Mouse (Mus musculus): ENCODE measurements around the gene Gm10837.

DNA sequence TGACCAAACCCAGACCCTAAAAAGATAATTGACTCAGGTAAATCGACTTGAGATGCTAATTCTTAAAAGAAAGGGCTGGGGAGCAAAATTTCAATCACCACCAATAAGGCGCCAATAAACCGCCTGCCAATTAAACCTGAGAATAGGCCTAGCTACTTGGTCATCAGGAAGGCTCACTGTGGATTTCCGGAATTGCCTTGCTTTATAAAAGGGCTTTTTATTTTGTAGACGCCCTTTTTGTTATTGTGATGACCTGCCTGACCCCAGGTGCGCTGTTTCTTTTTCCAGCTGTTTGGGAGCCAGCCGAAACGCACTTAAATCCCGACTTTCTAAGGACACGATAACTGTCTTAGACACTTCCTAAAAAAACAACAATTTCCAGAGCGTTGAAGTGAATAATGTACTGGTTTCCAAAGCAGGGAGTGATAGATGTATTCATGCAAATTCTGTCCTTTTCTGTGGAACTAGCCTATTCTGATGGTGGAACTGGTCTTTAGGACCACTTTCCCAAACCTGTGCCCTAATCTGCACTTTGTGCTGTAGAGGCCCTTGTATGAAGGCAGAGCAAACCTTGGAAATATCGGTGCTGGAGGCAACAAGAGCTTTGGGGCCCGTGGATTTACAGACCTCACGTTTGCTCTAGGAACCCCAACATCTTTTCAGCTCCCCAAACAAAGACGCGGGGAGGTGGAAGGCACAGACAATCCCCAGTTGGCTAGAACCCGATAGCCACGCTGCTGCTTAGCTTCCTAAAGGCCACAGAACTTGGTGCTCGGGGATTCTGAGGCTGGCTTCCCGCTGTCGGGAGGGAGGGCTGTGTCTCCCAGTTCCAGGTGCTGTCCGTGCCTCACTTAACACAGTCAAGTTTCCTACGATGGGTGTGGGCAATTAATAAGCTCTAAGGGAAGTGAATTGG, 22.2 kb upstream of the Gm10837 start:
- TF ChIP-seq CTCF (IDR thresholded peaks at IDR 0.05; ENCODE audit: borderline replicate concordance, insufficient read depth, low read length) (no peak), POLR2A (IDR thresholded peaks at IDR 0.05; ENCODE audit: low read depth, low read length) (no peak)

Measured in embryonic fibroblast, embryonic 13.5 days (primary cell).